Mouse (Mus musculus): ENCODE measurements at regions not wholly inside any gene's neighbourhood (a gene's known extent, or its start where the extent isn't known, plus 50 kb on each side); places are given as distances from the start of the nearest gene placed in this dataset.

DNA sequence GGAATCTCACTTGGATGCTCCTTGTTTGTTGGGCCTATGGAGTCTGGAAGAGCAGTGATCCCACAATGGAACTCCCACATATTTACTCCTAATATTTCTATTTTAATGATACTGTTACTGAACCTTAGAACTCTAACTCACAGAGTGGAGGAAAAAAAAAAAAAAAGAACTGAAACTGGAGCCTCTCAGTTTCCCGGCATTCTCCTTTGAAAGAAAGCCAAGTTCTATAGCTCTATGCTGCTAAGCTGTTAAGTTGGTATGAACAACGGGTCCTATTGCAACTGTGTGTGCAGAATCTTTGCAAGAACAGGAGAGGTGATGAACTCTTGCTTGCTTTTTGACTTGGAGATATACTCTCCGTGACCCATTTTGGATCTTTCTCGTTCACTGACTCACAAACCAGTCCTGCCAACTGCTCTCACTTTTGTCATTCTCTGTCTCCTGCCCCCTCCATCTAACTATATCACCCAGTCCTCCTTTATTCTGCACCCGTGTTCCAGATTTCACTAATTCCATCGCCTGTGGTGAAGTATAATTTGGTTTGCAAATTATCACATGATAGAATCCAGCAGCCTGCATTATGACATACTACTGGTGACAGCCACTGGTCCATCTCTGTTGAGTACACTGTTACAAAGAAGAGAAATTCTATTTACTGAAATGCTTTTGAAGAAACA, 92.6 kb upstream of the Ctsc start:
- DNase-seq (ENCODE audit: low spot score in 2 of 2), result no peak

DNA sequence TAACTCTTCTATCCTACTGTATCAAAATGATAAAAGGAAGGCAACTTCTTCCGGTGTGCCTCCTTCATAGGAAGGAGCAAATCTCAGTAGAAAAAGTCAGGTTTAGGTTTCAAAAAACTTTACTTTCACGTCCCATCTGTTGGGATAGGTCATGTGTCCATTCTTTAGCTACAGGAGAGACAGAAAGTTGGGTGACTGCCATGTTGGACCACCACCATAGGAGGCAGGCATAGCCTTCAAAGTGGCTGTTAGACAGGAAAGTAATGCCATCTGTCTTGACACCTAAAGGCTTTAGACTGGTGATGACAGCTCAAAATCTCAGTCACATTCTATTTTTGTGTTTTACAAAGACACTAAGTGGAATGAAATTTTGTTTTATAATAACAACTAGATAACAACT, 90.3 kb upstream of the Ctsc start:
- DNase-seq (ENCODE audit: low spot score in 2 of 2), result no peak

GRCm38 (mm10) chr7:88192771-88193170, 85.1 kb upstream of the Ctsc start:
- no peak for DNase-seq (ENCODE audit: low spot score in 2 of 2)

DNA sequence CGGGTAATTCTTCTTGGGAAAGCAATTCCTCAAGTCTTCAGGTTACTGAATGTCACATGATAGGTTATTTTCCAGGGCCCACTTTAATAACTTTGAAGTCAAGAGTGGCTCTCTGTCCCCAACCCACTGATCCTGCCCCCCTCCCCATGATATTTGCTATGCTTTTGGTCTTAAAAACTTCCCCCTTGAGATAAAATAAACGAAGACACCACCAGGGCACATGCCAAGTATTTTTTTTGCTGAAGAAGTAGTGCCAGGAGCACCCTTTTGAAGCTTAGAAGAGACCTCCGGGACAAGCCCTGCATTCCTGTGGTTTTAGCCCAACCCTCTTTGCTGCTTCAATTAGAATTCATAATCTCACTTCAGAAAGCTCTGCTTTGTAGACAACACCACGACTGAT, 78.8 kb upstream of the Ctsc start:
- no peak for DNase-seq (ENCODE audit: low spot score in 2 of 2)

- peak in 1 of 2 experiments; percentile 25 for DNase-seq (ENCODE audit: low spot score in 2 of 2)
Measured at GRCm38 (mm10) chr7:88199929-88200538, 77.9 kb upstream of the Ctsc start.

DNA sequence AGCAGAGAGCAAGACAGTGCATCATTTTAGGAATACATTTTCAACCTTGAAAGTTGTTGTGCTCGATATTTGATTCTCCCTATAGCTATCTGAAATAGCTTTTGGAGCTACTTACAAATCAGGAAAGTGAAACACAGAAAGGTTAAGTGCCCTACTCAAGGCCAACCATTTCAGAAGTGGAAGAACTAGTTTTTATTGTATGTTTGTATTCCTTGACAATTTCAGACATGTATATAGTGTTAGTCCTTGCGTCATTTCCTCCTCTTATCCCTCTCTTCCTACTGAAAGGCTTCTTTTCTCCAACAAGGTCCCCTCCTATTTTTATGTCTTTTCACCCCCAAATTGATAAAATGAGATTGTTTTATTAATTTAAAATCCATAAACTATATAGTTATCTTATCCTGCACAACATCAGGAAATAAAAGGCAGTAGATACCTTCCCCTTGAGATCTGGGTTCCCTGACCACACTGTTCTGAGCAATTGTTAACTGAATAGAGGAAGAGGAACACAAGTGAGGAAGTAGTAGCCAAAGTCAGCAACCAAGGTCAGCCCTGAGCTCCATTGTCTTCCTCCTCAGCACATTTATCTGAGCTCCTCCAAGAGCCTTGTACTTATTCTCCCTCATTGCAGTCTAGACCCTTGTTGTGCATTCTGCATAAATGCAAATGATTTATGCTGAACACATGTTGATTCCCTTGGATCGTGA, 76.1 kb upstream of the Ctsc start:
- no peak for DNase-seq (ENCODE audit: low spot score in 2 of 2)

- DNase-seq (ENCODE audit: low spot score in 2 of 2), result no peak
Measured at GRCm38 (mm10) chr7:88206223-88206827, 71.6 kb upstream of the Ctsc start.

DNA sequence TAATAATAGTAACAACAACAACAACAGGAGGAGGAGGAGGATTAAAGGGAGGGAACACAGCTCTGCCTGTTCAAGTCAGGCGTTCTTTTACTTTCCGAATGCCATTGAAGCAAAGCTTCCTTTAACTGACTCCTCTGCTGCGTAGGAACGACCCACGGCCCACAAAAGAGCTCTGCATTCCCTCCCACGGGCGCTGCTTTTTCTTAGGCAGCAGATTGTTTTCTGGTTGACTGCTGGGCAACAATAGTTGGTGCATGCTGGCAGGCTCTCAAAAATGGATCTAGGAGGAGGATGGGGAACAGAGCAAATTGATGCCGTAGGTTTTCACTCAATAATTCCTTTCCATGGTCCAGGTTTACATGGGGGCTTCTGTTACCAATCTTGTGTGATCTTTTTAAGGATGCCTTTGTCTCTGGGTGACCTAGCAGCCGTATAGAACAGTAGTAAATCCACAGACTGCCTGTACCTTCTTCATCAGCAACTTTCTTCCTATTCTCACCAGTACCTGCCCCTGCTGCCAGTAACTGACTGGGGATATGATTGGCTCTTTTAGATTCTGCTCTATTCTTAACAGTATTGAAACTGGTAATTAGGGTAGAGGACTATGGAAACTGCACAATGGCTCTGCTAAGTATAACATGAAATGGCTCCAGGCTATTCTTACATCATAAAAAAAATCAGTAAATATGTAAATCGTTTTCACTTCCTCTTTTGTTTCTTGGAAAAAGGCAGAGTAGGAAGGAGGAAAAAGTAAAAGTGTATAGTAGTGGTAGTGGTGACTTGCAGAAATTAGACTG, 70.8 kb upstream of the Ctsc start:
- no peak for DNase-seq (ENCODE audit: low spot score in 2 of 2)

GRCm38 (mm10) chr7:88214713-88215198, 63.1 kb upstream of the Ctsc start:
- peak in 1 of 2 experiments; percentile 25 for DNase-seq (ENCODE audit: low spot score in 2 of 2)

DNA sequence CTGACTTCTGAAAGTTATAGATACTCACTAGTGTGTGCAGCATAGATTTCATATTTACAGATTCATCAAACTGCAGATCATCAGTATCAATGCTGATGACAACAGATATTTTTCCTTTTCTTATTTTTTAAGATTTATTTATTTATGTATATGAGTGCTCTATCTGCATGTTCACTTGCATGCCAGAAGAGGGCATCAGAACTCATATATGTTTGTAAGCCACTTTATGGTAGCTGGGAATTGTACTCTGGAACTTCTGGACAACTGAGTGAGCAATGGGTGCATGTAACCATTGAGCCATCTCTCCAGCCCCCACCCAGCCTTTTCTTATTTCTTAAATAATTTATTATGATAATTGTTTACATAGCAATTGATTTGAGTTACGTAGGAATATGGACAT, 62.5 kb upstream of the Ctsc start:
- no peak for DNase-seq (ENCODE audit: low spot score in 2 of 2)

DNA sequence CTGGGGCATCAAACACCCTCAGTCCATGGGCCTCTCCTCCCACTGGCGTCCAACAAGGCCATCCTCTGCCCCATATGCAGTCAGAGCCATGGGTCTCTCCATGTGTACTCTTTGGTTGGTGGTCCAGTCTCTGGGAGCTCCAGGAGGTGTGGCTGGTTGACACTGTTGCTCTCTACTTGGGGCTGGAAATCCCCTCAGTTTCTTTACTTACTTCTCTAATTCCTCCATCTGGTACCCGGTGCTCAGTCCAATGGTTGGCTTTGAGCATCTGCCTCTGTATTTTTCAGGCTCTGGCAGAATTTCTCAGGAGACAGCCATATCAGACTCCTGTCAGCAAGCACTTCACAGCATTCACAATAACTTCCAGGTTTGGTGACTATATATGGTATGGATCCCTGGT, 55.7 kb upstream of the Ctsc start:
- DNase-seq (ENCODE audit: low spot score in 2 of 2), result no peak

- DNase-seq (ENCODE audit: low spot score in 2 of 2), result no peak
Measured at GRCm38 (mm10) chr7:88225800-88226199, 52.1 kb upstream of the Ctsc start.

All from right cerebral cortex, postnatal 36 days (tissue).